Mouse (Mus musculus) embryonic facial prominence, embryonic 14.5 days (tissue): Measurements from ENCODE around the gene Sart3. TPM values are rescaled to one million over a fixed set of nuclear protein-coding genes. Genes with fewer than 3 reads are reported as not detected.

Experiments used
- ATAC-seq: fragments of 200-750 bp; cut with Nextera tagmentation; 2 replicates; pipeline ENCODE4 v1.8.0; 2017; ENCODE audit warnings: low read depth, moderate number of reproducible peaks, moderate TSS enrichment
- DNase-seq: peaks from one replicate; pipeline ENCODE4 v3.0.0-alpha.2; 2015; ENCODE audit warnings: low spot score
- H3K27ac ChIP-seq: fragments of 300-500 bp; sonication (generic); replicated peaks from 2 replicates; pipeline ENCODE4 v1.5.1; 2014; ENCODE audit warnings: low read depth, mild to moderate bottlenecking, low read length, moderate library complexity
- H3K27me3 ChIP-seq: fragments of 300-500 bp; sonication (generic); replicated peaks from 2 replicates; pipeline ENCODE4 v1.6.1; 2014; ENCODE audit warnings: low read length; ENCODE audit not compliant: control insufficient read depth, insufficient read depth
- H3K36me3 ChIP-seq: fragments of 300-500 bp; sonication (generic); 2 replicates; pipeline ENCODE4 v1.6.1; 2014; ENCODE audit warnings: low read length, mixed read lengths; ENCODE audit not compliant: control insufficient read depth, insufficient read depth
- H3K4me1 ChIP-seq: fragments of 300-500 bp; sonication (generic); 2 replicates; pipeline ENCODE4 v1.6.1; 2014; ENCODE audit warnings: antibody characterized with exemption, low read length; ENCODE audit not compliant: control insufficient read depth, insufficient read depth
- H3K4me2 ChIP-seq: fragments of 300-500 bp; sonication (generic); 2 replicates; pipeline ENCODE4 v1.6.1; 2014; ENCODE audit warnings: low read depth, mild to moderate bottlenecking, low read length, moderate library complexity, mixed read lengths
- H3K4me3 ChIP-seq: fragments of 300-500 bp; sonication (generic); 2 replicates; pipeline ENCODE4 v1.5.1; 2014; ENCODE audit warnings: low read depth, mild to moderate bottlenecking, low read length
- H3K9ac ChIP-seq: fragments of 300-500 bp; sonication (generic); 2 replicates; pipeline ENCODE4 v1.6.1; 2014; ENCODE audit warnings: low read depth, mild to moderate bottlenecking, low read length, moderate library complexity, mixed read lengths
- H3K9me3 ChIP-seq: fragments of 300-500 bp; sonication (generic); 2 replicates; pipeline ENCODE4 v1.6.1; 2016; ENCODE audit warnings: low read length; ENCODE audit not compliant: control insufficient read depth
- WGBS: fragments of 180-500 bp; shearing (Covaris S2); extraction: QIAGEN DNeasy Blood & Tissue Kit; methylation state at CpG from one replicate; pipeline ENCODE4 v1.1.7; 2014; 5-methylcytosine and 5-hydroxymethylcytosine counted together
- polyA plus RNA-seq: library from polyadenylated mRNA; unstranded; fragments of >200 nt; fragmentation: Nextera tagmentation; extraction: Ambion mirVana; gene quantifications from 2 replicates; pipeline ENCODE4 v1.2.1, GENCODE M21; 2014

The Sart3 gene
- polyA plus RNA-seq, 1 experiment from 2014 or later, result 37.2 TPM

- peaks cover 10% of the 10 kb centered on the region for H3K4me1 ChIP-seq
- DNase-seq (no peak), ATAC-seq (no peak)
- no peaks in the 10 kb centered on the region for H3K9me3 ChIP-seq
- no peak overlapping the region for H3K9ac ChIP-seq
- no peaks in the 10 kb centered on the region for H3K27me3 ChIP-seq
- H3K36me3 ChIP-seq, result peaks cover 23% of the 10 kb centered on the region
- H3K4me3 ChIP-seq, result no peak overlapping the region
- H3K27ac ChIP-seq, result no peak overlapping the region
- 90% methylated on average over 8 of the region's 8 CpGs for WGBS
- no peak overlapping the region for H3K4me2 ChIP-seq
Measured at GRCm38 (mm10) chr5:113768806-113769205, 3.5 kb downstream of the Sart3 start.

- H3K9ac ChIP-seq, result no peak overlapping the region
- 91% methylated on average over 13 of the region's 13 CpGs for WGBS
- H3K4me3 ChIP-seq, result no peak overlapping the region
- H3K27ac ChIP-seq, result no peak overlapping the region
- no peak for DNase-seq
- H3K27me3 ChIP-seq, result no peaks in the 10 kb centered on the region
- H3K4me2 ChIP-seq, result no peak overlapping the region
- H3K4me1 ChIP-seq, result peaks cover 10% of the 10 kb centered on the region
- H3K36me3 ChIP-seq, result peaks cover 52% of the 10 kb centered on the region
- ATAC-seq, result no peak
- no peaks in the 10 kb centered on the region for H3K9me3 ChIP-seq
Measured at GRCm38 (mm10) chr5:113765641-113766526, 6.4 kb downstream of the Sart3 start.

GRCm38 (mm10) chr5:113764426-113764825 is 7.9 kb downstream of the Sart3 start:
- Histone ChIP-seq H3K36me3 (peaks cover 66% of the 10 kb centered on the region), H3K4me1 (no peaks in the 10 kb centered on the region; the same call in 1 of the 2 replicates), H3K9ac (no peak overlapping the region), H3K27me3 (no peaks in the 10 kb centered on the region), H3K9me3 (no peaks in the 10 kb centered on the region), H3K27ac (no peak overlapping the region), H3K4me3 (no peak overlapping the region), H3K4me2 (no peak overlapping the region)
- ATAC-seq, result no peak
- DNase-seq, result no peak
- 82% methylated on average over 7 of the region's 7 CpGs for WGBS

- H3K4me3 ChIP-seq, result no peak overlapping the region
- no peak overlapping the region for H3K9ac ChIP-seq
- ATAC-seq, result no peak
- no peak overlapping the region for H3K27ac ChIP-seq
- H3K9me3 ChIP-seq, result no peaks in the 10 kb centered on the region
- no peaks in the 10 kb centered on the region for H3K27me3 ChIP-seq
- WGBS, result 91% methylated on average over 2 of the region's 2 CpGs
- no peak overlapping the region for H3K4me2 ChIP-seq
- no peaks in the 10 kb centered on the region for H3K4me1 ChIP-seq
- peaks cover 79% of the 10 kb centered on the region for H3K36me3 ChIP-seq
- DNase-seq, result no peak
Measured at GRCm38 (mm10) chr5:113761585-113761984, 10.7 kb downstream of the Sart3 start.

GRCm38 (mm10) chr5:113755347-113756030 is 16.8 kb downstream of the Sart3 start:
- no peak for DNase-seq
- H3K9ac ChIP-seq, result no peak overlapping the region
- WGBS, result 83% methylated on average over 15 of the region's 15 CpGs

GRCm38 (mm10) chr5:113751521-113752157 is 20.7 kb downstream of the Sart3 start:
- no peak for DNase-seq
- Histone ChIP-seq H3K4me2 (no peak overlapping the region), H3K27me3 (no peaks in the 10 kb centered on the region), H3K36me3 (peaks cover 100% of the 10 kb centered on the region), H3K27ac (no peak overlapping the region), H3K4me3 (no peak overlapping the region), H3K9me3 (no peaks in the 10 kb centered on the region), H3K4me1 (no peaks in the 10 kb centered on the region), H3K9ac (no peak overlapping the region)
- no peak for ATAC-seq
- WGBS, result 88% methylated on average over 9 of the region's 9 CpGs

More at GRCm38 (mm10) chr5:113755347-113756030, 16.8 kb downstream of the Sart3 start:
- no peak overlapping the region for H3K4me2 ChIP-seq
- no peak for ATAC-seq
- no peak overlapping the region for H3K4me3 ChIP-seq
- no peak overlapping the region for H3K27ac ChIP-seq
- peaks cover 99% of the 10 kb centered on the region for H3K36me3 ChIP-seq
- H3K9me3 ChIP-seq, result no peaks in the 10 kb centered on the region
- no peaks in the 10 kb centered on the region for H3K4me1 ChIP-seq
- H3K27me3 ChIP-seq, result no peaks in the 10 kb centered on the region

GRCm38 (mm10) chr5:113748556-113749331 is 23.6 kb downstream of the Sart3 start:
- ATAC-seq, result no peak
- H3K27me3 ChIP-seq, result no peaks in the 10 kb centered on the region
- WGBS, result 97% methylated on average over 13 of the region's 13 CpGs

GRCm38 (mm10) chr5:113747629-113748028 is 24.7 kb downstream of the Sart3 start:
- Histone ChIP-seq H3K4me2 (no peak overlapping the region), H3K4me3 (no peak overlapping the region), H3K4me1 (no peaks in the 10 kb centered on the region), H3K9me3 (no peaks in the 10 kb centered on the region), H3K36me3 (peaks cover 100% of the 10 kb centered on the region), H3K27me3 (no peaks in the 10 kb centered on the region), H3K27ac (no peak overlapping the region), H3K9ac (no peak overlapping the region)
- ATAC-seq (no peak), DNase-seq (no peak)
- 96% methylated on average over 5 of the region's 5 CpGs for WGBS

More at GRCm38 (mm10) chr5:113748556-113749331, 23.6 kb downstream of the Sart3 start:
- Histone ChIP-seq H3K27ac (no peak overlapping the region), H3K4me3 (no peak overlapping the region), H3K9me3 (no peaks in the 10 kb centered on the region), H3K36me3 (peaks cover 100% of the 10 kb centered on the region), H3K4me2 (no peak overlapping the region), H3K4me1 (no peaks in the 10 kb centered on the region), H3K9ac (no peak overlapping the region)
- DNase-seq, result no peak
